Comparison of ENCODE assay signal across 16 mouse cellular contexts in genomic region chr16:43335824-43336215, GRCm38 (mm10).
DNase-seq lines count a peak whose midpoint lies in the region; ATAC-seq and TF ChIP-seq lines count a peak whose summit lies in the region.
"Had no signal": no experiment of that assay in that cellular context is flagged by ENCODE, and none has a peak within 500 bp of the region (broad histone marks: within the 10 kb centered on the region; RNA-seq: fewer than 3 reads in every experiment).

No protein-coding gene starts in this region.

- WGBS in heart, postnatal 0 days = 74% methylated on average over 4 of the region's 4 CpGs

- no peak overlapping the region for H3K4me3 ChIP-seq in heart, postnatal 0 days (ENCODE audit: low read depth, low read length)
- H3K4me3 ChIP-seq in left cerebral cortex, adult 2 months = no peak overlapping the region
- H3K4me3 ChIP-seq in cortical plate, adult 2 months (ENCODE audit: insufficient read depth, low read length) = no peak overlapping the region
- H3K4me3 ChIP-seq: embryonic facial prominence, embryonic 10.5 days; hindbrain, embryonic 12.5 days; limb, embryonic 10.5 days; liver, embryonic 13.5 days; stomach, embryonic 15.5 days had no signal

- TF ChIP-seq POLR2A in cortical plate, adult 2 months (IDR thresholded peaks at IDR 0.05; ENCODE audit: extremely low read depth, insufficient read depth, low read length) = no peak

- H3K4me2 ChIP-seq in heart, postnatal 0 days (ENCODE audit: low read depth, low read length) = no peak overlapping the region
- H3K4me2 ChIP-seq: hindbrain, embryonic 12.5 days; liver, embryonic 13.5 days; stomach, embryonic 15.5 days had no signal

- no peaks in the 10 kb centered on the region for H3K27me3 ChIP-seq in heart, postnatal 0 days (ENCODE audit: control insufficient read depth, insufficient read depth, low read length)
- H3K27me3 ChIP-seq: hindbrain, embryonic 12.5 days; liver, embryonic 13.5 days; stomach, embryonic 15.5 days had no signal

- intact Hi-C loops in heart, postnatal 14 days (cut with DNase I) = loop anchor here (1.0 kb wide), 1 partner anchor 27 kb away; no protein-coding TSS in a partner anchor
- intact Hi-C loops in left cerebral cortex, adult 2 months (cut with DNase I) = loop anchor here (2.0 kb wide), 1 partner anchor 27 kb away; no protein-coding TSS in a partner anchor
- intact Hi-C loops in left cerebral cortex, postnatal 14 days (cut with DNase I) = no loop called here

- DNase-seq in heart, postnatal 0 days (ENCODE audit: low spot score) = no peak
- DNase-seq in heart, postnatal 14 days = no peak
- DNase-seq in left cerebral cortex, adult 2 months (ENCODE audit: extremely low spot score in 1 of 2, low spot score in 2 of 2) = no peak
- DNase-seq in left cerebral cortex, postnatal 14 days (ENCODE audit: low spot score in 2 of 2) = no peak
- DNase-seq in kidney, postnatal 36 days = peak; percentile 16 to 66
- DNase-seq in adrenal gland, adult (ENCODE audit: inconsistent age in 2 of 2, low spot score in 1 of 2) = no peak
- no peak for DNase-seq in right cerebral cortex, postnatal 25 days
- DNase-seq: cerebellum, adult 8-10 months; liver, embryonic 13.5 days; right cerebral cortex, postnatal 14 days; thymus, postnatal 36 days had no signal

- TF ChIP-seq EP300 in heart, postnatal 0 days (IDR thresholded peaks at IDR 0.05; ENCODE audit: low read depth) = no peak

- no peaks in the 10 kb centered on the region for H3K36me3 ChIP-seq in heart, postnatal 0 days (replicated peaks; ENCODE audit: control insufficient read depth, insufficient read depth, low read length)
- H3K36me3 ChIP-seq: embryonic facial prominence, embryonic 10.5 days; hindbrain, embryonic 12.5 days; limb, embryonic 10.5 days; liver, embryonic 13.5 days; stomach, embryonic 15.5 days had no signal

- no peaks in the 10 kb centered on the region for H3K9me3 ChIP-seq in heart, postnatal 0 days (replicated peaks; ENCODE audit: control insufficient read depth, low read length)
- H3K9me3 ChIP-seq: embryonic facial prominence, embryonic 10.5 days; hindbrain, embryonic 12.5 days; limb, embryonic 10.5 days; liver, embryonic 13.5 days; stomach, embryonic 15.5 days had no signal

- no peak for ATAC-seq in heart, postnatal 0 days (ENCODE audit: insufficient read depth, low read depth)

- TF ChIP-seq CTCF in heart, postnatal 0 days (IDR thresholded peaks at IDR 0.05; ENCODE audit: low read depth) = no peak
- no peak for TF ChIP-seq CTCF in left cerebral cortex, adult 2 months (IDR thresholded peaks at IDR 0.05)
- no peak for TF ChIP-seq CTCF in cortical plate, adult 2 months (IDR thresholded peaks at IDR 0.05; ENCODE audit: extremely low read depth, insufficient read depth, low read length)

- H3K27ac ChIP-seq in heart, postnatal 0 days (ENCODE audit: low read depth) = peak overlapping the region; percentile 83
- peak overlapping the region; percentile 37; the same call in 1 of the 2 replicates for H3K27ac ChIP-seq in left cerebral cortex, adult 2 months
- H3K27ac ChIP-seq in cortical plate, adult 2 months (ENCODE audit: insufficient read depth, low read length) = 0 out of 2 replicates have a peak overlapping the region, but pooled peaks have one; percentile 65
- H3K27ac ChIP-seq: embryonic facial prominence, embryonic 10.5 days; hindbrain, embryonic 12.5 days; limb, embryonic 10.5 days; liver, embryonic 13.5 days had no signal

- no peak overlapping the region for H3K9ac ChIP-seq in heart, postnatal 0 days (replicated peaks; ENCODE audit: low read depth, low read length)
- H3K9ac ChIP-seq: hindbrain, embryonic 12.5 days; liver, embryonic 13.5 days; stomach, embryonic 15.5 days had no signal

- H3K4me1 ChIP-seq in heart, postnatal 0 days (ENCODE audit: control insufficient read depth, insufficient read depth) = peaks cover 17% of the 10 kb centered on the region; the same call in 1 of the 2 replicates
- H3K4me1 ChIP-seq in cortical plate, adult 2 months (ENCODE audit: control insufficient read depth, insufficient read depth, low read length) = peaks cover 1% of the 10 kb centered on the region; the same call in 1 of the 2 replicates
- H3K4me1 ChIP-seq: liver, embryonic 13.5 days; stomach, embryonic 15.5 days had no signal

Comparison
In these comparisons a context has a peak if more than half of its experiments do, and no peak if none do; other contexts are left out.
1. DNase-seq: peak in kidney, postnatal 36 days (2 of 2); none in heart, postnatal 0 days (single experiment), heart, postnatal 14 days (0 of 2), left cerebral cortex, adult 2 months (0 of 2), left cerebral cortex, postnatal 14 days (0 of 2), adrenal gland, adult (0 of 2) and right cerebral cortex, postnatal 25 days (single experiment).
2. Peak in every context shown above with its lines, with median percentiles within 50 percentile points of each other: H3K27ac ChIP-seq.